33 mouse cellular contexts compared by ENCODE assay signal in the genomic region with DNA sequence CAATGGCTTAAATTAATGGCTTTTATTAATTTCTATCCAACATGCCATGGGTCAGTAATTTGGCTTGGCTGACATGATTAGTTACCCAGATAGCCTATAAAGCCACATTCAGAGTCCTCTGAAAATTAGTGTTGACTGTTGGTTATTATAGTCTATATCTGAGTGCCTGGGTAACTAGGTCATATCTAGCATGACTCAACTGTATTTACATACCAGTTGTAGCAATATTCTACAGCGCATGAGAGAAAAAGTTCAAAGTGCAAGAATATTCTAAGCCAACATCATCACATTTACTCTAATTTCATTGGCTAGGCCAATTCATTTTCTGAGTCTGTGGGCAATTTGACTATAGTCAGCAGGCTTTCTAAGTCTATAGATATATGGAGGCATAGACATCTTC.
"Had no signal": no experiment of that assay in that cellular context is flagged by ENCODE, and none has a peak within 500 bp of the region (broad histone marks: within the 10 kb centered on the region; RNA-seq: fewer than 3 reads in every experiment).

No protein-coding gene starts in this region.

- H3K4me1 ChIP-seq: heart, embryonic 10.5 days; heart, embryonic 12.5 days; heart, embryonic 13.5 days; heart, embryonic 15.5 days; hindbrain, embryonic 10.5 days; hindbrain, embryonic 12.5 days; hindbrain, embryonic 13.5 days; hindbrain, embryonic 15.5 days; kidney, embryonic 15.5 days had no signal

- H3K9me3 ChIP-seq: heart, embryonic 10.5 days; heart, embryonic 12.5 days; heart, embryonic 13.5 days; heart, embryonic 15.5 days; hindbrain, embryonic 10.5 days; hindbrain, embryonic 12.5 days; hindbrain, embryonic 13.5 days; hindbrain, embryonic 15.5 days; kidney, embryonic 15.5 days had no signal

- ATAC-seq: hindbrain, embryonic 16.5 days; hindbrain, postnatal 0 days; inflammation-experienced regulatory T-cells, adult 6 months; intestine, embryonic 16.5 days had no signal

- H3K4me3 ChIP-seq: heart, embryonic 10.5 days; heart, embryonic 12.5 days; heart, embryonic 13.5 days; heart, embryonic 15.5 days; hindbrain, embryonic 10.5 days; hindbrain, embryonic 12.5 days; hindbrain, embryonic 13.5 days; hindbrain, embryonic 15.5 days; kidney, embryonic 15.5 days; layer of hippocampus, adult 2 months had no signal

- H3K27me3 ChIP-seq: heart, embryonic 12.5 days; heart, embryonic 13.5 days; heart, embryonic 15.5 days; hindbrain, embryonic 12.5 days; hindbrain, embryonic 13.5 days; hindbrain, embryonic 15.5 days; kidney, embryonic 15.5 days had no signal

- H3K36me3 ChIP-seq: heart, embryonic 10.5 days; heart, embryonic 12.5 days; heart, embryonic 13.5 days; heart, embryonic 15.5 days; hindbrain, embryonic 10.5 days; hindbrain, embryonic 12.5 days; hindbrain, embryonic 13.5 days; hindbrain, embryonic 15.5 days; kidney, embryonic 15.5 days had no signal

- DNase-seq: heart, postnatal 10 days; heart, postnatal 14 days; heart, postnatal 36 days; heart, postnatal 4 days; kidney, adult 11 months; kidney, adult 18-20 months; kidney, adult 2 months; kidney, adult 8-10 months; kidney, adult 9 months; kidney, postnatal 10 days; kidney, postnatal 14 days; kidney, postnatal 25 days; kidney, postnatal 36 days; kidney, postnatal 4 days; layer of hippocampus, adult 9-11 months; layer of hippocampus, postnatal 36 days had no signal

- H3K9ac ChIP-seq: heart, embryonic 12.5 days; heart, embryonic 13.5 days; heart, embryonic 15.5 days; hindbrain, embryonic 12.5 days; hindbrain, embryonic 13.5 days; hindbrain, embryonic 14.5 days; hindbrain, embryonic 15.5 days; kidney, embryonic 15.5 days had no signal

- H3K27ac ChIP-seq: heart, embryonic 10.5 days; heart, embryonic 13.5 days; heart, embryonic 15.5 days; hindbrain, embryonic 10.5 days; hindbrain, embryonic 12.5 days; hindbrain, embryonic 13.5 days; hindbrain, embryonic 14.5 days; hindbrain, embryonic 15.5 days; hindbrain, postnatal 0 days; kidney, embryonic 15.5 days; kidney, postnatal 0 days; layer of hippocampus, adult 2 months had no signal

- H3K4me2 ChIP-seq: heart, embryonic 11.5 days; heart, embryonic 12.5 days; heart, embryonic 13.5 days; heart, embryonic 15.5 days; hindbrain, embryonic 12.5 days; hindbrain, embryonic 13.5 days; hindbrain, embryonic 14.5 days; hindbrain, embryonic 15.5 days; kidney, embryonic 15.5 days had no signal
